Mouse (Mus musculus): ENCODE results near the gene Agap1.

Gene Agap1

GRCm38 (mm10) chr1:89707756-89708480 lies 253.3 kb downstream of the Agap1 start:
- DNase-seq (ENCODE audit: low read depth, low spot score) = no peak

GRCm38 (mm10) chr1:89709824-89710223 lies 255.2 kb downstream of the Agap1 start:
- DNase-seq (ENCODE audit: low read depth, low spot score) = no peak

- DNase-seq (ENCODE audit: low read depth, low spot score) = no peak
These were observed 259.1 kb downstream of the Agap1 start for GRCm38 (mm10) chr1:89713681-89714080.

- DNase-seq (ENCODE audit: low read depth, low spot score) = no peak
These were observed 259.8 kb downstream of the Agap1 start for GRCm38 (mm10) chr1:89714165-89714980.

GRCm38 (mm10) chr1:89716234-89716633 lies 261.6 kb downstream of the Agap1 start:
- no peak for DNase-seq (ENCODE audit: low read depth, low spot score)

- no peak for DNase-seq (ENCODE audit: low read depth, low spot score)
These were observed 262.5 kb downstream of the Agap1 start for GRCm38 (mm10) chr1:89717100-89717499.

GRCm38 (mm10) chr1:89718782-89719403 lies 264.3 kb downstream of the Agap1 start:
- DNase-seq (ENCODE audit: low read depth, low spot score) = no peak

GRCm38 (mm10) chr1:89724141-89724540 lies 269.5 kb downstream of the Agap1 start:
- peak; percentile 52 for DNase-seq (ENCODE audit: low read depth, low spot score)

- DNase-seq (ENCODE audit: low read depth, low spot score) = no peak
These were observed 269.9 kb downstream of the Agap1 start for GRCm38 (mm10) chr1:89724555-89724954.

- no peak for DNase-seq (ENCODE audit: low read depth, low spot score)
These were observed 270.4 kb downstream of the Agap1 start for GRCm38 (mm10) chr1:89724957-89725356.

- no peak for DNase-seq (ENCODE audit: low read depth, low spot score)
These were observed 273.9 kb downstream of the Agap1 start for GRCm38 (mm10) chr1:89728481-89728880.

- DNase-seq (ENCODE audit: low read depth, low spot score) = peak; percentile 46
These were observed 276.1 kb downstream of the Agap1 start for GRCm38 (mm10) chr1:89730589-89731195.

GRCm38 (mm10) chr1:89734368-89734767 lies 279.8 kb downstream of the Agap1 start:
- DNase-seq (ENCODE audit: low read depth, low spot score) = no peak

- DNase-seq (ENCODE audit: low read depth, low spot score) = peak; percentile 63
These were observed 280.5 kb downstream of the Agap1 start for GRCm38 (mm10) chr1:89735146-89735545.

GRCm38 (mm10) chr1:89736021-89736420 lies 281.4 kb downstream of the Agap1 start:
- no peak for DNase-seq (ENCODE audit: low read depth, low spot score)

- no peak for DNase-seq (ENCODE audit: low read depth, low spot score)
These were observed 284.6 kb downstream of the Agap1 start for GRCm38 (mm10) chr1:89739067-89739774.

- DNase-seq (ENCODE audit: low read depth, low spot score) = no peak
These were observed 285.1 kb downstream of the Agap1 start for GRCm38 (mm10) chr1:89739775-89740099.

GRCm38 (mm10) chr1:89742359-89742758 lies 287.8 kb downstream of the Agap1 start:
- DNase-seq (ENCODE audit: low read depth, low spot score) = peak; percentile 3

- no peak for DNase-seq (ENCODE audit: low read depth, low spot score)
These were observed 291.6 kb downstream of the Agap1 start for GRCm38 (mm10) chr1:89746171-89746570.

GRCm38 (mm10) chr1:89749666-89750065 lies 295.1 kb downstream of the Agap1 start:
- DNase-seq (ENCODE audit: low read depth, low spot score) = no peak

- no peak for DNase-seq (ENCODE audit: low read depth, low spot score)
These were observed 295.9 kb downstream of the Agap1 start for GRCm38 (mm10) chr1:89750495-89750894.
